Mouse (Mus musculus) heart, embryonic 11.5 days (tissue): Measurements from ENCODE around the gene Timp4. TPM values are rescaled to one million over a fixed set of nuclear protein-coding genes. Genes with fewer than 3 reads are reported as not detected.
"Not testable (repeated sequence)": the region's sequence is repeated elsewhere in the genome, so short reads cannot be mapped to it uniquely, and the experiment has no call there.

ENCODE experiments used
- ATAC-seq: fragments of 200-750 bp; cut with Nextera tagmentation; replicated peaks from 2 replicates; pipeline ENCODE4 v1.8.0; 2017; ENCODE audit warnings: moderate library complexity; ENCODE audit not compliant: insufficient number of reproducible peaks, low FRiP score, low TSS enrichment
- H3K27ac ChIP-seq: fragments of 300-500 bp; sonication (generic); 2 replicates; pipeline ENCODE4 v1.5.1; 2014; ENCODE audit warnings: mild to moderate bottlenecking, low read depth, low read length
- H3K27me3 ChIP-seq: fragments of 300-500 bp; sonication (generic); 2 replicates; pipeline ENCODE4 v1.6.1; 2014; ENCODE audit warnings: mild to moderate bottlenecking, low read length, mixed read lengths; ENCODE audit not compliant: control insufficient read depth, insufficient read depth
- H3K36me3 ChIP-seq: fragments of 300-500 bp; sonication (generic); 2 replicates; pipeline ENCODE4 v1.6.1; 2014; ENCODE audit warnings: mild to moderate bottlenecking, low read length, moderate library complexity, mixed read lengths; ENCODE audit not compliant: control insufficient read depth, insufficient read depth
- H3K4me1 ChIP-seq: fragments of 300-500 bp; sonication (generic); 2 replicates; pipeline ENCODE4 v1.6.1; 2014; ENCODE audit warnings: low read length; ENCODE audit not compliant: control insufficient read depth, insufficient read depth
- H3K4me2 ChIP-seq: fragments of 300-500 bp; sonication (generic); 2 replicates; pipeline ENCODE4 v1.6.1; 2014; ENCODE audit warnings: mild to moderate bottlenecking, moderate library complexity
- H3K4me3 ChIP-seq: fragments of 300-500 bp; sonication (generic); 2 replicates; pipeline ENCODE4 v1.5.1; 2014; ENCODE audit warnings: low read depth, low read length
- H3K9ac ChIP-seq: fragments of 300-500 bp; sonication (generic); 2 replicates; pipeline ENCODE4 v1.6.1; 2014; ENCODE audit warnings: mild to moderate bottlenecking, low read depth, low read length, moderate library complexity
- H3K9me3 ChIP-seq: fragments of 300-500 bp; sonication (generic); replicated peaks from 2 replicates; pipeline ENCODE4 v1.6.1; 2016; ENCODE audit warnings: low read length; ENCODE audit not compliant: control insufficient read depth
- WGBS: fragments of 180-500 bp; shearing (Covaris S2); extraction: QIAGEN DNeasy Blood & Tissue Kit; methylation state at CpG from one replicate; pipeline ENCODE4 v1.1.7; 2014; ENCODE audit not compliant: insufficient replicate concordance; 5-methylcytosine and 5-hydroxymethylcytosine counted together
- polyA plus RNA-seq: library from polyadenylated mRNA; unstranded; fragments of >200 nt; fragmentation: Nextera tagmentation; extraction: Ambion mirVana; gene quantifications from 2 replicates; pipeline ENCODE4 v1.2.1, GENCODE M21; 2014

Timp4 gene
- polyA plus RNA-seq, 1 experiment from 2014 or later = 0.39 TPM

DNA sequence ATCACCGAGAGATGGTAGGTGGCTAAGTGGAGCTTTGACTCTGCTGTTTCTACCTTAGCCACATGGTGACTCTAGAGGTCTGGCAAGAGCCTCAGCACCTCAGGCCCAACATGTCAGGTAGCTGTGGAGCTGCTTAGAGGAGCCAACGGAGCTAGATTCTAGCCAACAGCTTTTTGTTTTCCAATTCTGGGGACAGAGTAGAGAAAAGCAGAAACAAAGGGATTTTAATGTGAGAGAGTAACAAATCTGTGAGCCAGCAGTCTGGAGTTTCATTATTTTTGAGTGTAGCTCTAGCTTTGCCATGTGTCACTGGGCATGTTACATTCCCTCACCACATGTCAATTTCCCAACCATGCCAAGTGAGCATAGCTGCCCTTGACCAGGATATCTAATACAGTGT lies 7.8 kb downstream of the Timp4 start:
- H3K36me3 ChIP-seq = no peaks in the 10 kb centered on the region
- H3K27me3 ChIP-seq = peaks cover 80% of the 10 kb centered on the region
- H3K27ac ChIP-seq = no peak overlapping the region
- 65% methylated on average over 2 of the region's 2 CpGs for WGBS
- no peaks in the 10 kb centered on the region for H3K9me3 ChIP-seq
- H3K4me3 ChIP-seq = no peak overlapping the region
- H3K4me2 ChIP-seq = no peak overlapping the region
- ATAC-seq = no peak
- H3K4me1 ChIP-seq = peaks cover 9% of the 10 kb centered on the region
- no peak overlapping the region for H3K9ac ChIP-seq

GRCm38 (mm10) chr6:115241939-115242338 lies 10.1 kb downstream of the Timp4 start:
- H3K4me1 ChIP-seq = peaks cover 9% of the 10 kb centered on the region
- H3K36me3 ChIP-seq = no peaks in the 10 kb centered on the region
- no peak overlapping the region for H3K27ac ChIP-seq
- H3K4me2 ChIP-seq = no peak overlapping the region
- no peak overlapping the region for H3K9ac ChIP-seq
- WGBS = 84% methylated on average over 3 of the region's 3 CpGs
- no peak for ATAC-seq
- H3K9me3 ChIP-seq = no peaks in the 10 kb centered on the region
- H3K27me3 ChIP-seq = peaks cover 80% of the 10 kb centered on the region
- no peak overlapping the region for H3K4me3 ChIP-seq

- H3K4me1 ChIP-seq = peaks cover 9% of the 10 kb centered on the region
- no peak overlapping the region for H3K27ac ChIP-seq
- no peak for ATAC-seq
- no peak overlapping the region for H3K4me2 ChIP-seq
- H3K9ac ChIP-seq = no peak overlapping the region
- no peaks in the 10 kb centered on the region for H3K36me3 ChIP-seq
- peaks cover 82% of the 10 kb centered on the region for H3K27me3 ChIP-seq
- no peaks in the 10 kb centered on the region for H3K9me3 ChIP-seq
- 48% methylated on average over 3 of the region's 3 CpGs for WGBS
- H3K4me3 ChIP-seq = no peak overlapping the region
Measured at GRCm38 (mm10) chr6:115241131-115241699, 10.8 kb downstream of the Timp4 start.

DNA sequence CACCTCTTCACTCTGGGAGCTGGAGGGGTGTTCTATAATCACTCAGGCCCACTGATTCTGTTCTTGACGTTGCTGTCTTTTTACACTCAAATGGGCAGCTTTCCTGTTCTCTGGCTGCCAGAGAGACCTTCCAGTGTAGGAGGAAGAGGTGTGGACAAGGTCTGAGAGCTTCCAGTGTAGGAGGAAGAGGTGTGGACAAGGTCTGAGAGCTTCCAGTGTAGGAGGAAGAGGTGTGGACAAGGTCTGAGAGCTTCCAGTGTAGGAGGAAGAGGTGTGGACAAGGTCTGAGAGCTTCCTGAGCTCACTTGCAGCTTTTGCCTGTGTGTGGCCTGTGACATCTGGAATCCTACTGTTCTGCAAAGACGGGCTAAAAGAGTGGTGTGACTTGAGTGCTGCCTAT lies 11.6 kb downstream of the Timp4 start:
- WGBS = 13% methylated on average over 2 of the region's 2 CpGs
- not testable (repeated sequence) for H3K4me2 ChIP-seq, H3K27ac ChIP-seq, H3K36me3 ChIP-seq, H3K4me3 ChIP-seq, H3K4me1 ChIP-seq, ATAC-seq, H3K9me3 ChIP-seq, H3K9ac ChIP-seq
- peaks cover 82% of the 10 kb centered on the region for H3K27me3 ChIP-seq

DNA sequence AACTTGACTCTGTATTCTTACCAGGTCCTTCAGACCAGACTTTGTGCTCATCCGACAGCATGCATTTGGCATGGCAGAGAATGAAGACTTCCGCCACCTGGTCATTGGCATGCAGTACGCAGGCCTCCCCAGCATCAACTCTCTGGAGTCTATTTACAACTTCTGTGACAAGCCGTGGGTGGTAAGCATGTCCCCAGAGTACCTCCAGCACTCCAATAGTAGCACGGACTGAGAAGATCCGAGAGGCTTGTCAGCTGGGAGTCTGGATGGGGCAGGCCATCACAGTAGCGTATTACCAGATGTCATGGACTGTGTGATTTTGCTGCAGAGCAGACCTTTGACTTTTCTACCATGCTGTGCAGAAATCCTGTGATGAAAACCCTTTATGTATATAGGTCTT lies 12.7 kb downstream of the Timp4 start:
- peaks cover 9% of the 10 kb centered on the region for H3K4me1 ChIP-seq
- no peaks in the 10 kb centered on the region for H3K9me3 ChIP-seq
- no peak overlapping the region for H3K4me2 ChIP-seq
- H3K9ac ChIP-seq = no peak overlapping the region
- H3K27ac ChIP-seq = no peak overlapping the region
- 73% methylated on average over 7 of the region's 7 CpGs for WGBS
- ATAC-seq = no peak
- no peaks in the 10 kb centered on the region for H3K36me3 ChIP-seq
- no peak overlapping the region for H3K4me3 ChIP-seq
- peaks cover 82% of the 10 kb centered on the region for H3K27me3 ChIP-seq

GRCm38 (mm10) chr6:115238031-115239027 lies 13.7 kb downstream of the Timp4 start:
- H3K4me2 ChIP-seq = no peak overlapping the region
- no peak for ATAC-seq
- no peaks in the 10 kb centered on the region for H3K36me3 ChIP-seq
- WGBS = 78% methylated on average over 9 of the region's 9 CpGs
- no peaks in the 10 kb centered on the region for H3K9me3 ChIP-seq
- peaks cover 78% of the 10 kb centered on the region for H3K27me3 ChIP-seq
- no peak overlapping the region for H3K27ac ChIP-seq
- H3K4me3 ChIP-seq = no peak overlapping the region
- H3K4me1 ChIP-seq = peaks cover 9% of the 10 kb centered on the region
- no peak overlapping the region for H3K9ac ChIP-seq

DNA sequence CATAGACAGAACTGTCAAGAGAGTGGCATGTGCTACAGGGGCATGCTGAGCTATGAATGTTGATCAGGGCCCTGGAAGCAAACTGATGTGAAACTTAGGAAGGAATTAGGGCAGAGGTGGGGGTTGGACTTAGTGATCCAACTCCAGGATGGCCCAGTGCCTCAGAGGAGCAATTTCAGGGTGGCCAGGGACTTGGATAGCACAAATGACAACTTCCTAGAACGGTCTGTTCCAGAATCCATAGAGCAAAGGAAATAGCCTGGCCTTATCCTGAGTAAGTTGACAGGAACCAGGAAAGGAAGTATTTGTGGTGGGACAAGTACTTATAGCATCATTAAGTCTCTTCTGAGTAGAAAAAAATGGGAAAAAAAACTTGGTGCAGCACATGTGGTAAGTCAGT lies 19.4 kb downstream of the Timp4 start:
- ATAC-seq = no peak
- WGBS = 73% methylated on average over 1 of the region's 1 CpGs
- H3K27ac ChIP-seq = no peak overlapping the region

GRCm38 (mm10) chr6:115231836-115232235 lies 20.2 kb downstream of the Timp4 start:
- H3K27ac ChIP-seq = no peak overlapping the region

More for the DNA sequence above, 19.4 kb downstream of the Timp4 start:
- no peaks in the 10 kb centered on the region for H3K36me3 ChIP-seq
- no peak overlapping the region for H3K9ac ChIP-seq
- no peak overlapping the region for H3K4me2 ChIP-seq
- H3K4me1 ChIP-seq = no peaks in the 10 kb centered on the region
- H3K4me3 ChIP-seq = no peak overlapping the region
- H3K9me3 ChIP-seq = no peaks in the 10 kb centered on the region
- peaks cover 58% of the 10 kb centered on the region for H3K27me3 ChIP-seq

More at GRCm38 (mm10) chr6:115231836-115232235, 20.2 kb downstream of the Timp4 start:
- Histone ChIP-seq H3K27me3 (peaks cover 51% of the 10 kb centered on the region), H3K36me3 (no peaks in the 10 kb centered on the region), H3K9me3 (no peaks in the 10 kb centered on the region), H3K4me3 (no peak overlapping the region), H3K4me2 (no peak overlapping the region), H3K4me1 (no peaks in the 10 kb centered on the region), H3K9ac (no peak overlapping the region)
- WGBS = 77% methylated on average over 4 of the region's 4 CpGs
- no peak for ATAC-seq
